Mouse (Mus musculus) cortical plate, adult 2 months (tissue): ENCODE results near the gene Ubap2.

Experiments used
- CTCF ChIP-seq: fragments of 200-500 bp; IDR thresholded peaks from 2 replicates; pipeline ENCODE4 v1.5.1; 2011; ENCODE audit warnings: mild to moderate bottlenecking, control low read depth, low read length; ENCODE audit not compliant: insufficient read depth; ENCODE audit errors: extremely low read depth
- POLR2A ChIP-seq: fragments of 200-500 bp; IDR thresholded peaks from 2 replicates; pipeline ENCODE4 v1.6.1; 2011; ENCODE audit warnings: mild to moderate bottlenecking, low read length, control low read depth; ENCODE audit not compliant: insufficient read depth; ENCODE audit errors: extremely low read depth

GRCm38 (mm10) chr4:41179825-41180725 is 94.9 kb downstream of the Ubap2 start:
- TF ChIP-seq CTCF (no peak), POLR2A (no peak)
